In the genomic region with DNA sequence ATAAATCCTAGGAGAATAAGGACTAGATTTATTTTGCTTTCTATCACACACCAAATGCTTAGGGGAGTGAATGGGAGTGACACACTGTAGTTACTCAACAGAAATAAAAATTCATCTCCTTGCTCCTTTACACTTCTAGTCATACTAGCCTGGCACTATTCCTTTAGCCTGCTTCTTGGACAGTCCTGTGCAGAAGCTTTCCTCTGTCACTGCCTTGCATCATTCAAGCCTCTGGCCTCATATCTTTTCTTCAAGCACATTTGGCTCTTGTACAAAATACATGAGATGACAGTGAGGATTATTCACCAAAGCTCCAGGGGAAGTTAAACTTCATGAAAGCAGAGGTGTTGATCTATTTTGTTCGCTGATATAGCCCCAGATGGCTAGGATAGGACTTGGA, we compare ENCODE assay signal across 28 mouse cellular contexts.
"Had no signal": no experiment of that assay in that cellular context is flagged by ENCODE, and none has a peak within 500 bp of the region (broad histone marks: within the 10 kb centered on the region; RNA-seq: fewer than 3 reads in every experiment).

No protein-coding gene starts in this region.

- H3K27me3 ChIP-seq: heart, embryonic 13.5 days; heart, embryonic 15.5 days; hindbrain, embryonic 12.5 days; hindbrain, embryonic 15.5 days; kidney, embryonic 15.5 days; limb, embryonic 13.5 days; limb, embryonic 15.5 days; liver, embryonic 13.5 days had no signal

- H3K4me3 ChIP-seq: heart, adult 2 months; heart, embryonic 13.5 days; heart, embryonic 15.5 days; hindbrain, embryonic 10.5 days; hindbrain, embryonic 12.5 days; hindbrain, embryonic 15.5 days; kidney, embryonic 15.5 days; limb, embryonic 13.5 days; limb, embryonic 15.5 days; liver, embryonic 13.5 days had no signal

- DNase-seq: gastrocnemius, postnatal 14 days; gastrocnemius, postnatal 36 days; heart, adult 11 months; heart, adult 2 months; heart, postnatal 14 days; heart, postnatal 36 days; kidney, adult 11 months; kidney, adult 2 months; kidney, adult 9 months; kidney, postnatal 14 days; kidney, postnatal 36 days; layer of hippocampus, adult 9-11 months; layer of hippocampus, postnatal 36 days; left cerebral cortex, postnatal 4 days; liver, embryonic 13.5 days had no signal

- H3K9ac ChIP-seq: heart, embryonic 13.5 days; heart, embryonic 15.5 days; hindbrain, embryonic 12.5 days; hindbrain, embryonic 15.5 days; kidney, embryonic 15.5 days; limb, embryonic 13.5 days; limb, embryonic 15.5 days; liver, embryonic 13.5 days had no signal

- H3K27ac ChIP-seq: heart, adult 2 months; heart, embryonic 13.5 days; heart, embryonic 15.5 days; hindbrain, embryonic 10.5 days; hindbrain, embryonic 12.5 days; hindbrain, embryonic 15.5 days; hindbrain, postnatal 0 days; kidney, embryonic 15.5 days; kidney, postnatal 0 days; limb, embryonic 13.5 days; limb, embryonic 15.5 days; liver, embryonic 13.5 days had no signal

- H3K4me2 ChIP-seq: heart, embryonic 11.5 days; heart, embryonic 13.5 days; heart, embryonic 15.5 days; hindbrain, embryonic 12.5 days; hindbrain, embryonic 15.5 days; kidney, embryonic 15.5 days; limb, embryonic 13.5 days; limb, embryonic 15.5 days; liver, embryonic 11.5 days; liver, embryonic 13.5 days had no signal

- ATAC-seq: hindbrain, postnatal 0 days; intestine, embryonic 16.5 days had no signal

- H3K36me3 ChIP-seq: heart, embryonic 13.5 days; heart, embryonic 15.5 days; hindbrain, embryonic 10.5 days; hindbrain, embryonic 12.5 days; hindbrain, embryonic 15.5 days; kidney, embryonic 15.5 days; limb, embryonic 13.5 days; limb, embryonic 15.5 days; liver, embryonic 13.5 days had no signal

- H3K9me3 ChIP-seq: heart, embryonic 13.5 days; heart, embryonic 15.5 days; hindbrain, embryonic 10.5 days; hindbrain, embryonic 12.5 days; hindbrain, embryonic 15.5 days; kidney, embryonic 15.5 days; limb, embryonic 13.5 days; limb, embryonic 15.5 days; liver, embryonic 13.5 days had no signal

- H3K4me1 ChIP-seq: heart, embryonic 13.5 days; heart, embryonic 15.5 days; hindbrain, embryonic 10.5 days; hindbrain, embryonic 12.5 days; hindbrain, embryonic 15.5 days; kidney, embryonic 15.5 days; limb, embryonic 13.5 days; limb, embryonic 15.5 days; liver, embryonic 13.5 days had no signal
